Mouse (Mus musculus) retina, adult 2 months (tissue): Measurements from ENCODE around the gene Rasgrp3.
"Not testable (repeated sequence)": the region's sequence is repeated elsewhere in the genome, so short reads cannot be mapped to it uniquely, and the experiment has no call there.

Experiments
- DNase-seq: peaks from one replicate; pipeline ENCODE4 v3.0.0-alpha.2; 2012; ENCODE audit warnings: low read depth, low spot score

The Rasgrp3 gene

DNA sequence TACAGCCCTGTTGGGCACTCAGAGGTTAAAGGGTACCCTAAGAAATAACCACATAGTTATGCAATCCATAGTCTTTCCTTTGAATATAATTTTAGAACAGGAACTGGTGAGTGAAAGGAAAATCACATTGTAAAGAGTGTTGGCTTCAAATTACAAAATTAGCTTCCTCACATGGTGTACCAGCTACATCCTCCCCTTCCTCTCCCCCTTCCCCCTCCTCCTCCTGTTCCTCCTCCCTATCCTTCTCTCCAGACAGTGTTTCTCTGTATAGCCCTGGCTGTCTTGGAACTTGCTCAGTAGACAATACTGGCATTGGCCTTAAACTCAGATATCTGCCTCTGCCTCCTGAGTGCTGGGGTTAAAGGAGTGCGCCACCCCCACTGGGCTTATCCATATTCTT is 26.1 kb downstream of the Rasgrp3 start:
- no peak for DNase-seq

DNA sequence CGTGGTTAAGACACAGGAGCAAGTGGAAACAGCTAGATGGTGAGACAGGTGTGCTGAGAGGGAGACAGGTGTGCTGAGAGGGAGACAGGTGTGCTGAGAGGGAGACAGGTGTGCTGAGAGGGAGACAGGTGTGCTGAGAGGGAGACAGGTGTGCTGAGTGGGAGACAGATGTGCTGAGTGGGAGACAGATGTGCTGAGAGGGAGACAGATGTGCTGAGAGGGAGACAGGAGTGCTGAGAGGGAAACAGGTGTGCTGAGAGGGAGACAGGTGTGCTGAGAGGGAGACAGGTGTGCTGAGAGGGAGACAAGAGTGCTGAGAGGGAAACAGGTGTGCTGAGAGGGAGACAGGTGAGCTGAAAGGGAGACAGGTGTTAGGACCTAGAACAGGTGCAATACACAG is 27.5 kb downstream of the Rasgrp3 start:
- DNase-seq = not testable (repeated sequence)

DNA sequence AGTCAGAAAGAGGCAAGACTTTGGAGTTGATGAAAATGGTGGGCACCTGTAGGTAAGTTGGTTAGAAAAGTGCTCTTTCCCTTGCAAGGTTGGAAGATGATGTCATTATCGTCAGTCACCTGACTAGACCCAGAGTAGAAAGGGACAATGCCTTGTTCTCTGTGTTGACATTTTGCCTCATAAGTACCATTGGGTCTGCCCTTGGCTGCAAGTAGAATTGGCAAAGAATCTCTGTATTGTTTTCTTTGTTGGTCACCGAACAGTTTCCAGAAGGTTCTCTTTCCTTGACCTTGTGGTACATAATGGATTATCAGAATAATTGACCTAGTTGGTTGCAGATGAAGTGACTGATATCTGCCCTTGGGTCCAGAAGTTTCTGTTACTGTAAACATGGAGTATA is 27.9 kb downstream of the Rasgrp3 start:
- no peak for DNase-seq

DNA sequence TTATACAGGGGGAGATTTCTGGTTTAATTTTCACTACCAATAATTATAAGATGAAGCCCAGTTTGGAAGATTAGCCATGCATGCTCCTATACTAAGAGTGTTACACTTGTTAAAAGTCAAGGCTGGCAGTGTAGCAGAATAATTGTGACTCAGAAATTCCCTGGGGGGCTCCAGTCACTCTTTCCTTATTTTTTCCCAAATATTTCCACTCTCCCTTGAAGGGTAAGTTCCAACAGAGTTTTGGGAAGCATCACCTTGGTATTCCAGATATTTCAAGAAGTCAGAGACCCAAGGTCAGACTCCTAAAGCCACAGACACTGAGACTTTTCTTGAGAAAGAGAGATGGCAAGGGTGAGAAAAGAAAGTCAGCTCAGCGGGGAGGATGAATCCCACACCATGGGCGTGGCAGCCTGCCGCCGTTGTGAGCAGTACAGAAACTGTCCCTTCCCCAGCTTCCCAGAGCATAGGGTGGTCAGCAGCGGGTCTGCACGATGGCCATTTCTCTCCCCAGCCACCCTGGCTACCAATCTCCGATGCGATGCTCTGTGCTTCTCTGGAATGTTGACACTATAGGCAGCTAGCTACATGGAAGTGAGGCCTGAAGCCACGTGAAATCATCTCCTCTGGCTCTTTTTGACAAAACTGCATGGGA is 28.8 kb downstream of the Rasgrp3 start:
- no peak for DNase-seq

DNA sequence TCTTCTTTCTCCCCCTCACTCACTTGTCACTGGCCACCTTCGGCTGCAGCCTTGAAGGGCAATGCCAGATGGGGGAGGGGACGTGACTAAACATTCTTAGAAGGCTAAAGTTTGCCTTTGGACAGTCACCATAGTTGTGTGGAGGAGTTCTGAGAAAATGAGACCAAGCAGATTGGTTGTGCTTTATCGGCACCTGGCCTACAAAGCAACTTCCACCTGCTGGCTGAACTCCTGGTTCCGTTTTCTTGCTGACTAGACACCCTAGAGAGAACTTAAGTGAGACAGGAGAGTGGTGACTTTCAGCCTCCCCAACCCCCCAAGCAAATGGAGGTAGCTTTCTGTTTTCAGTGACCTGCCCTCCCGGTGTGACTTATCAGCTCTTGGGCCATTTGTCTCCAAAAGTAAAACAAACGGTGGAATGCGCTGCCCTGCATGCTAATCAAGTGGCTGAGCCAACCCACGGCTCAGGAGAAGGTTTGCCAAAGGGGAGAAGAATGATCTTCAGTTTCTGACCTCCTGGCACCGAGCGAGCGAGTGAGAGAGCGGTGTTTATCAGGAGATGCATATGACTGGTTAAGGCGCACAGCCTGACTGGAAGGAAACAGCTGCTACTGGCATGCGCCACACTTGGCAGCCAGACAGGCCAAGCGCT is 29.4 kb downstream of the Rasgrp3 start:
- DNase-seq = no peak

DNA sequence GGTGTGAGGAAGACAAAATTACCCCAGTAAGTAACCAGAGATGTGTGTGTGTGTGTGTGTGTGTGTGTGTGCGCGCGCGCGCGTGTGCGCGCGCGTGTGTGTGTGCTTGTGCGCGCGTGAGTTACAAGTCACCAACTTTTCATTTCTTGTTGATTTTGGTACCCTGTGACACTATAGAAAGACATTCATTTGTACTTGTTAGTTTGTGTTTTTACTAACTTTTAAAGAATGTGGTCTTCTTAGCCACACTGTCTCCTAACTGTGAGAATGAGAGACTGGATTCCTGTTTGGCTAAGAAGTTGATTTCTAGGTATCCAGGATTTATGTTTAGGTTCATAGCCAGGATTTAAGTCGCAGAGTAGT is 29.9 kb downstream of the Rasgrp3 start:
- no peak for DNase-seq

DNA sequence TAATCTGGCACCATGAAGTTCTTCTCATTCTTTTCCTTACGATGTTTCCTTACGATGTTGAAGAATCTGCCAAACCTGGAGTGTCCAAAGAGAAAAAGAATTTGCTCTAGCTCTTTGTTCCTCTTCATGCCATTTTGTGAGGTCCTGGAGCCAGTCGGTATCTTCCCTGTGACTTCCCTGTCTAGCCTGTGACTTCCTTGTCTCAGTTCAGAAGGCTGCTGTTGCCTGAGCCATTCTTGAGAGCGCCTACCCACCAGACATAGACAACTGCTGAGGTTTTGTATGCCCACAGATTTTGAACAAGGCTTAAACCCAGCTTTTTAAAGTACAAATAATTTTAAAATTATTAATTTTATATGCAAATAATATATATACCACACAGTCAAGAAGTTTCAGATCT is 31.3 kb downstream of the Rasgrp3 start:
- DNase-seq = no peak

DNA sequence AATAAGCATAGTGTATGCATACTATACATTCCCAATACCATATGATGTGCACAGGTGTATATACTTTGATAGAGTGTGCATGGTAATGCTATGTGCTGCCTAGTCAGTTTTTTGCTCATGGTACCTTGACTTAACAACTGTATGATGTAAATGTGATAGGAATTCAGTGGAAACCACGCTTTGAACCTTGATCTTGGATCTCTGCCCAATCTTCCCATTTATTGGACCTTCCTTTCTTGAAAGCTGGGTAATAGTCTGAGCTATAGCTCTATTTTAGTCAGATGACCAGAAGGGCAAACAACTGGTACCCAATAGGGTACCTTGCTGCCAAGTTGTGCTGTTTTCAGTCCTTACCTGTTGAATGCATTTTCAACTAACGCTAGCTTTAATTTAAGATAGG is 31.8 kb downstream of the Rasgrp3 start:
- no peak for DNase-seq

DNA sequence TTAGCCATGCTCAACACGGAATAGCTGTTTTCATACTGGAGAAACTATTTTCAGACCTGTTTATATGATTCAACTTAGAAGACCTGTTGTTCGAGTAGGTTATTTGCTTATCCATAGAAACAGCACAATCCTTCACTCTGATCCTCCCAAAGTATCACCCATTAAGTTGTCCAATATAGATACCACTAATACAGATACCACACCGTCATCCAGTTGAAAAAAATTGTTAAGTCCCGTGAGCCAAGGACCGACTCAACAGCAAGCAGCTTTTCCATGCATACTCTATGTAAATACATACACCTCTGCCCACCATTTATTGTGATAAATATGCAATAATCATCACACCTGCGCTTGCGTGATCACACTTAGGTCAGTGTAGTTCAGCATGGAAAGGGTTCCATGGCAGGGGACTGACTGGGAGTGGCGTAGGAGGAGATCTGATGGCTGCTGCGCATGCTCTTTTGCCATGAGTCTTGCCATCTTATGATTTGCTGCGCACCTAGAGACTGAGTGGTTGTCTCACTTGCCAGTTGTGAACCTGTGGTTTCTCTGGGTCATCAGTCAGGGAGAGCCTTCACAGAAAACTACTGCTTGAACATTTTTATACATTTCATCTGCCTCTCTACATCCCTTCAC is 32.9 kb downstream of the Rasgrp3 start:
- no peak for DNase-seq

DNA sequence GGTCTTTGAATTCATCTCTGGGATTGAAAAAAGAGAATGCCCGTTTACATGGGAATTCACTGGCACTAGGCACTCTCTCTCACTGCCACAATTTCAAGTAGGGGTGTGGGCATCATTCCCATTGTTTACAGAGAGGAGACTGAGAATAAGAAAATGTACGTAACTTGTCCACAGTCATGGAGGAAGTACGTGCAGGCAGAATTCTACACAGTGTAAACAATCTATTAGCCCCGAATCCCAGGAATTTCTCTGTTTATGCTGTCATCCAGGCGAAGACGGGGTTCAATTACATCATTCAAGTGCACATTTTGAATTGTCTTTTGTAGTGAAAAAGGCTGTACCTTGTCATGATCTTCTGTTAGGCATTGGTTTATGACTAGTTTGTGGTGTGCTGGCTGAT is 34.6 kb downstream of the Rasgrp3 start:
- no peak for DNase-seq

DNA sequence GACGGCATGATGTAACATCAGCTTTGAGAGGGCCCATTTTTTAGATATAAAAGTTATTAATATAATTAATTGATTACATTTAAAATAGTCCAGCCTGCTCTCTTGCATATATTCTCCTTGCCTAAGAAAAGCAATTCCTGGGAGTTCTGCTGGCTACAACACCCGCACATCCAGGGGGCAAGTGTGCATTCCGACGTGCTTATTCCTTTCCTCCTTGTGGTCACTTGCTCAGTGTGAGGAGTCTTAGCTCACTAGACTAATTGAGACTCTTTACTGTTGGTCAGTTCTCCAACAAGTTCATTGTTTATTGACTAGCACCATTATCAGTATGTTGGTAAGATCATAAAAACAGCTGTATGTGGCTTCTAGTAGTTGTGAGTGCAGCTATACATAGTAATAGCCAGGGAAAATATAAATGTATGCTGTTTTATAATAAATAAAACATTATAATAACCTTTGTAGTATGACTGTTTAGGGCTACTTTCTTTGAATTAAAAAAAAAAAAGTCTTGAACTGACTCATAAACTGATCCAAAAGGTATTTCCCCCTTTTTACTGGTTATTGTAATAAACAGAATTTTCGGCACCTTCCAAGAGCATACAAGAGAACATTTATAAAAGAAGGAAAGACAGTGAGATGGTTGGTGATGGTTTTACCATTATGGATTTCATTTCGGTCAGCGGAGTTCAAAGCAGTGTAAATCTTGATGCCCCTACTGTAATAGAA is 35.4 kb downstream of the Rasgrp3 start:
- no peak for DNase-seq

DNA sequence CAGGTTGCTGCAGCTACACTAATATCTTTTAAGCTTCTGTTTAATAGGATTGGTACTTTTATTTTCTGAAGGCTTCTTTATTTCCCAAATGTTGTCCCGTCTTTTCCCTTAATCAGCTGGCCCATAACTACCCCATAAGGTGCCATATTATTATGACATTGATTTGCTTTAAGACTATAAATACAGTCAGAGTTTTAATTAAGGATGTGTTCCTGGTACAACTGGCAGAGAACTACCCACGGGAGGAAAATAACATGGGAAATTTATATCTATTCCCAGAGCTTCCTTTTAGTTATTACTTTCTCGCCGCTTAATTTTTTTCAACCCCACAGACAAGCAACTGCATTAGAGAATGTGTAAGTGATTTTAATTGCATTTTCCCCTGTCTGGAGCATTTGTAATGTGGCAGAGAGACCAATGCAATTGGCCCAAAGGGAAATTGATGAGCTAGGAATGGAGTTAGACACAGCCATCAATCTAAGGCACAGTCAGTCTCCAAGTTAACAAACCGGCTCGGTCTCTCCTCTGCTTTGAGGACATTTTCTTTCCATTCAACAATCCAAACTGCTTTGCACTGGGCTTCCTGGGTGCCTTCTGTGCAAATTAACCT is 36.1 kb downstream of the Rasgrp3 start:
- no peak for DNase-seq

DNA sequence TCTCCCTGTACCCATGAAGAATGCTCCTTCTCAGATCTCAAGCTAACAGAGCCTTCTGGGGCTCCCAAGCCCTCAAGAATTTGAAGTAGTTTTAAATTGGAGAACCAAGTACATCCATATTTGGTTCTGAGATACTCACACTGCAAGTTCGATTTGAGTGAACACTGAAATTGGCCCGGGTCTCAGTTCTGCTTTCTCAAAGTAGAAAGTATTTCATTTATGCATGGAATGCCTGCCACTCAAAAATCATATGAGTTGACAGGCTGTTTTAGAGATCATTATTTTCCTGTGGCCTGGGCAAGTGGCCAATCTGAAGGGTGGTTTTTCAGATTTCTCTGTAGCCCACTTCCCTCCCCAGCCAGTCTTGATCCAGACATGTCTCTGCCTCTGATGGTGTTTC is 36.7 kb downstream of the Rasgrp3 start:
- no peak for DNase-seq

DNA sequence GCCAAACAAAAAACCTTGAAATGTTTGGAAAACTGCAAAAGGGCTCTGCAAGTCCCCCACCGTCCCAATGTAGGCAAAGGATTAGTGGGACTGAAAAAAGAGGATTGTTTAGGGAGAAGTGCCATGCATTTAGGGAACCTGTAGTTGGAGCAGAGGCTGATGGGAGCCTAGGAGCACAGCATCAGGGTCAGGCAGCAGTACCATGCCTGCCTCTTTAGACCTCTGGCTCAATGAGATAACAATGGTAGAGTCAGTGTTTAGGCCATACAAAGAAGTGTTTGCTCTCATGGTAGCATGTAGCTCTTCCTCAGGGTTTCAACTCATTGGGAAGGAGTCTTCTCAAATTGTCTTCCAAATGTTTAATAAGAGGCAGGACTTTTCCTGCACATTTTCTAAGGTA is 40.3 kb downstream of the Rasgrp3 start:
- no peak for DNase-seq

DNA sequence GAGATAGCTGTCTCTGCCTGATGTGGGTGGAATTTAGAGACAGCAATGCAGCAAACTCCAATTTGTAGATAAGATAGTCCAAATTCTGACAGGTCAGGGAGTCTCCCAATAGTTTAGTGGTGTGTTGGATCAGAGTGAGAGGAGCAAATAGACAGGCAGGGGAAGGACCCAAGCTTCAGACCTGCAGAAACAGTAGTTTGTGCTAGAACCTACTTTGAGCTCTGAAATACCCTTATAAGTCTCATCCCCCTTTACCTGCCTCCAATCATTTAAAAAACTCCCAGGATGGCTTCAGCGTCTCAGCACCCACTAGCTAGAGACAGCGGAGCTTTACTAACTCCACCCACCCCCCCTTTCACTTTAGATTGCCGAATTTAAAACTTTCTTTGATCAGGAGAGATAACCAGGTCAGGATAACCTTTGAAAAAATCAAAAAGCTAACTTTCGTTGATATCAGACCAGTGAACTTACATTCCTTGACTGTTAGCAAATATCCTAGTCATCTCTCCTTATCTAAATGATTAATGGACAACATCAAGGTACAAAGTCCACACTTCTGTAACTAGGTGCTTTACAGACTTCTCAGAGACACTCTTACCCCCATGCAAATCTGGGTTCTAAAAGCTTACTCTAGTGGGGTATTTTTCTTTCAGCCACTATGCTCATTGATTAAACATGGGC is 41.2 kb downstream of the Rasgrp3 start:
- no peak for DNase-seq

DNA sequence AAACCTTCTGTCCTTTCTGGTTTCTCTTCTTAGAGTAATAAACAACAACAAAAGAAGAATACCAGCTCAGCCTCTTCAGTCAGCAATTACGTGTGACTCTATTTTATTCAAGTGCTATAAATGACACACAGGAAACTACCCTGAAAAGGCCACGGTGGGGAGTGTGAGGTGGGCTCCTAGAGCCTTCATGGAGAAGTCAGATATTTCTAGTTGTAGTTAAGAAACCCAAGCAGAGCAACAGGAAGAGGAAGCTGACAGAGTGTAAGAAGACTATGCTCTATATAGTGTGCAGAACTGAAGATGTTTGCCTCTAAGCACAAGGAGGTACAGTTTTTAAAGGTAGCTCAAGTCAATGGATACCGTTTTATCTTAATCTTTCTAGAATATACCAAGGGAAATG is 42.0 kb downstream of the Rasgrp3 start:
- no peak for DNase-seq

DNA sequence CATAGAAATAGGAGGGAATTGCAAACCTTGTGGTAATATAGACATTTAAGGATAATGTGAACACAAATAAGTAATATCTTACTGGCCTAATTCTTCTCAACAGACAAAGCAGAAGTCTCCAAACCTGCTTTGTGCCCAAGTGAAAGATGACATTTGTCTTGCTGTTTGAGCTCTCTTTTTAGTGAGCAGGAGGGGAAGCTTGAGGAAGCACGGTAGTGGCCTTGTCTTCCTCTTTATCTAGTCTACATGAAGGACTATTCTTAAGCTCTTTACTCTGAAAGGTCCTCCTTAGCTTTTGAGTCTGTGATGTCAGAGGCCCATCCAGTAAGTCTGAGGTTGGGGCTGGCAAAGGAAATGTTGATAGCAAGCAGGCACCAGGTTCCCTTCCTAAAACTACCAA is 43.1 kb downstream of the Rasgrp3 start:
- no peak for DNase-seq

DNA sequence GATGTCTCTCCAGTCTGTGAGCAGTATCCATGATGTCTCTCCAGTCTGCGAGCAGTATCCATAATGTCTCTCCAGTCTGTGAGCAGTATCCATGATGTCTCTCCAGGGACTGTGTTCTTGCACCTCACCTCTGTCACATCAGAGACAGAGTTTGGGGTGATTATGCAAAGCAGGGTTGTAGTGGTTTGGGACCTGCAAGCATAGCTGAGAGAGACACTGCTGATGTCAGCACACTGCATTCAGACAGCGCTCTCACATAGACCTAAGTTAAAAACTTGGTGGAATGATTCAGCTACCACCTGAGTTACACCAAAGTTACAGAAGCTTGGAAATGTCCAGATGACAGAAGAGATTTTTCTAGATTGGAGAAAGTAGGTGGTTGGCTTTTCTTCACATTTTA is 44.0 kb downstream of the Rasgrp3 start:
- no peak for DNase-seq

DNA sequence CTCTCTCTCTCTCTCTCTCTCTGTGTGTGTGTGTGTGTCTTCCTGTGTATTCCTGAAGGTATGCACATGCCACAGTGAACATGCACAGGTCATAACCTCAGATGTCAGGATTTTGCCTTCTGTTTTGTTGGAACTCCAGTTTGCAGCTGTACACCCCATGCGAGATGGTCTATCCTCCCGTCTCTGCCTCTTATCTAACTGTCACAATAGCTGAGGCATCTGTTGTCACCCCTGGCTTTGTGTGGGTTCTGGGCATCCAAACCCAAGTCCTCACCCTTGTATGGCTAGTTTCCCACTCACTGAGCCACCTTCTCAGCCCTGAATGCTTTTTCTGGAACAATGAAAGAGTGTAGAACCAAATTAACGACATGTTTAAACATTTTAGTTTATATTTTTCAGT is 44.7 kb downstream of the Rasgrp3 start:
- no peak for DNase-seq

DNA sequence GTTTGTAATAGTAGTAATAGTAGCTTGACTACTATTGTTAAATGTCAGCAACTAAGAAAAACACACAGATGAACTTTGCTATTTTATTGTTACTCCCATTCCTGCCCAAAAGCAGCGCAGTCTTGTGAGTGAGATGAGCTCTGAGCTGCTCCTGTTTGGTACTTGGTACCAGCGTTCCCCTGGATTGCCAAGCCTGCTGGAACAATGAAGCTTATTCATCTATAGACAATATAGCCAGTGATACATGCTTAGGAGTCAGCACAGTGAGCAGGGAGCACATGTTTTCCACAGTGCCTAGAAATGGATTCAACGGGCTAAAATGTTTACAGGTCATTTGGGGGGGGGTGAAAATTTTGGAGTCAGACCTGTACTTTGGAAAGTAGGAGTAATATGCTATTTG is 50.5 kb downstream of the Rasgrp3 start:
- no peak for DNase-seq

DNA sequence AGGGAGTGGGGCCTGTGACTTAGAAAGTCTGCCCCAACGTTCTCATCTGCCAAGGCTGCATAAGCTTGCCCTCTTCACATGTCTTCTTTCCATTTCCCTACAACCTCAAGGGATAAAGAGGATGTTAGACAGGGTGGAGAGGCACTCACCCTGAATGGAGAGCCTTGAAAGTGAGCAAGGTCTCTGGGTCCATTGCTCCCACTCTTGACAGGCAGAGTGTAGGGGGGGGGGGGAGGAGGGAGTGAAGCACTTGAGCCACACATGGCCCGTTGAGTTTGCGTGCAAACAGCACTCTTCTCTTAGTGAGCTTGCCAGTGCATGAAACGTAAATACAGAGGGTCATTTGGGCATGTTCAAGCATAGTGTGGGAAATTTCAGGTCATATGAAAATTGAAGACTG is 59.5 kb downstream of the Rasgrp3 start:
- DNase-seq = no peak

DNA sequence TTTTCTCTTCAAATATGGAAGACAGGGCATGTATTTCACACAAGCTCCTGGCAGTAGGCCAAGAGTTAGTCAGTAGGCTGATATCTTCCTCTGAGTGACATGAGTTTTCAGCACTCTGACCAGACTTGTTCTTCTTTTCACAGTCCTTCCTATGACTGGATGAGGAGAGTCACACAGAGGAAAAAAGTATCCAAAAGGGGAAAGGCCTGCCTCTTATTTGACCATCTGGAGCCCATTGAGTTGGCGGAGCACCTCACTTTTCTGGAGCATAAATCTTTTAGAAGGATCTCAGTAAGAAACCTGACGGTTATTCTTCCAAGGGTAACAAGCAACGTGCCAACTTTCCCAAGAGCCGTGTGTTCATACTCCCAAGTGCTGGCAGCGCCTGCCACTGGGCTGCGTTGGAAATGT is 62.5 kb downstream of the Rasgrp3 start:
- no peak for DNase-seq
